In genomic region chr4:153738088-153738487, GRCm38 (mm10) we compare ENCODE assay signal across 21 mouse cellular contexts.
DNase-seq lines count a peak whose midpoint lies in the region; ATAC-seq and TF ChIP-seq lines count a peak whose summit lies in the region.
"Had no signal": no experiment of that assay in that cellular context is flagged by ENCODE, and none has a peak within 500 bp of the region (broad histone marks: within the 10 kb centered on the region; RNA-seq: fewer than 3 reads in every experiment).

No protein-coding gene starts in this region.

- H3K27ac ChIP-seq in intestine, embryonic 14.5 days (ENCODE audit: low read depth) = no peak overlapping the region
- no peak overlapping the region for H3K27ac ChIP-seq in intestine, postnatal 0 days (ENCODE audit: low read depth, low read length)
- no peak overlapping the region for H3K27ac ChIP-seq in lung, embryonic 15.5 days
- H3K27ac ChIP-seq in liver, embryonic 14.5 days = no peak overlapping the region
- H3K27ac ChIP-seq: embryonic facial prominence, embryonic 12.5 days; forebrain, embryonic 15.5 days; heart, embryonic 10.5 days; hindbrain, embryonic 13.5 days had no signal

- H3K36me3 ChIP-seq in intestine, embryonic 14.5 days (ENCODE audit: control insufficient read depth, insufficient read depth, low read length) = no peaks in the 10 kb centered on the region
- no peaks in the 10 kb centered on the region for H3K36me3 ChIP-seq in intestine, postnatal 0 days (ENCODE audit: control insufficient read depth, insufficient read depth)
- H3K36me3 ChIP-seq in lung, embryonic 15.5 days = no peaks in the 10 kb centered on the region
- H3K36me3 ChIP-seq in liver, embryonic 14.5 days (replicated peaks; ENCODE audit: control insufficient read depth, insufficient read depth, low read depth) = no peaks in the 10 kb centered on the region
- H3K36me3 ChIP-seq: embryonic facial prominence, embryonic 12.5 days; forebrain, embryonic 15.5 days; heart, embryonic 10.5 days; hindbrain, embryonic 13.5 days had no signal

- H3K27me3 ChIP-seq in intestine, embryonic 14.5 days (replicated peaks; ENCODE audit: control insufficient read depth, insufficient read depth, low read length) = no peaks in the 10 kb centered on the region
- H3K27me3 ChIP-seq in intestine, postnatal 0 days (replicated peaks; ENCODE audit: control insufficient read depth, insufficient read depth, low read length) = no peaks in the 10 kb centered on the region
- H3K27me3 ChIP-seq in lung, embryonic 15.5 days = no peaks in the 10 kb centered on the region
- H3K27me3 ChIP-seq in liver, embryonic 14.5 days (ENCODE audit: control insufficient read depth, insufficient read depth, low read length) = no peaks in the 10 kb centered on the region
- H3K27me3 ChIP-seq: embryonic facial prominence, embryonic 12.5 days; forebrain, embryonic 15.5 days; hindbrain, embryonic 13.5 days had no signal

- no peak for TF ChIP-seq EP300 in liver, embryonic 14.5 days (IDR thresholded peaks at IDR 0.05; ENCODE audit: low read depth)

- H3K4me3 ChIP-seq in intestine, embryonic 14.5 days (ENCODE audit: low read depth, low read length) = no peak overlapping the region
- no peak overlapping the region for H3K4me3 ChIP-seq in intestine, postnatal 0 days (ENCODE audit: low read depth, low read length)
- no peak overlapping the region for H3K4me3 ChIP-seq in lung, embryonic 15.5 days
- H3K4me3 ChIP-seq in liver, embryonic 14.5 days (ENCODE audit: insufficient read depth in 1 of 2, low read depth in 2 of 2, low read length in 2 of 2) = no peak overlapping the region
- H3K4me3 ChIP-seq: embryonic facial prominence, embryonic 12.5 days; forebrain, embryonic 15.5 days; heart, embryonic 10.5 days; hindbrain, embryonic 13.5 days had no signal

- no peaks in the 10 kb centered on the region for H3K4me1 ChIP-seq in intestine, embryonic 14.5 days (replicated peaks; ENCODE audit: control insufficient read depth, insufficient read depth, low read length)
- H3K4me1 ChIP-seq in intestine, postnatal 0 days (replicated peaks; ENCODE audit: control insufficient read depth, insufficient read depth, low read length) = no peaks in the 10 kb centered on the region
- H3K4me1 ChIP-seq in lung, embryonic 15.5 days = no peaks in the 10 kb centered on the region
- H3K4me1 ChIP-seq in liver, embryonic 14.5 days (replicated peaks; ENCODE audit: control insufficient read depth in 2 of 2, insufficient read depth in 2 of 2, low read length in 1 of 2) = no peaks in the 10 kb centered on the region
- H3K4me1 ChIP-seq: embryonic facial prominence, embryonic 12.5 days; forebrain, embryonic 15.5 days had no signal

- 82% methylated on average over 11 of the region's 11 CpGs for WGBS in intestine, embryonic 14.5 days
- WGBS in intestine, postnatal 0 days = 61% methylated on average over 11 of the region's 11 CpGs
- 75% methylated on average over 11 of the region's 11 CpGs for WGBS in lung, embryonic 15.5 days
- WGBS in liver, embryonic 14.5 days (ENCODE audit: insufficient replicate concordance) = 58% methylated on average over 8 of the region's 11 CpGs

- DNase-seq in intestine, embryonic 14.5 days (ENCODE audit: low spot score) = no peak
- no peak for DNase-seq in lung, postnatal 25 days (ENCODE audit: low spot score)
- DNase-seq in ZHBTc4 (ENCODE audit: low read depth, low spot score) = peak; percentile 91
- DNase-seq in liver, embryonic 14.5 days (ENCODE audit: low read depth in 3 of 3, low spot score in 3 of 3) = peak in 2 of 3 experiments; percentile 17 to 34
- DNase-seq in ovary, postnatal 14 days (ENCODE audit: low spot score) = no peak
- DNase-seq in thymus, postnatal 10 days (ENCODE audit: low spot score in 2 of 2) = no peak
- DNase-seq: adrenal gland, postnatal 10 days; B cell, adult 2 months; cerebellum, adult 11-12 months; cerebellum, adult 9-10 months; cerebellum, postnatal 25 days; gastrocnemius, postnatal 10 days; heart, adult 18-20 months; heart, postnatal 14 days had no signal

- TF ChIP-seq CTCF in intestine, postnatal 0 days (IDR thresholded peaks at IDR 0.05; ENCODE audit: low read depth) = no peak
- no peak for TF ChIP-seq CTCF in liver, embryonic 14.5 days (IDR thresholded peaks at IDR 0.05; ENCODE audit: low read depth)

- no peak overlapping the region for H3K9ac ChIP-seq in intestine, embryonic 14.5 days (ENCODE audit: low read length)
- no peak overlapping the region for H3K9ac ChIP-seq in intestine, postnatal 0 days (ENCODE audit: low read depth, low read length)
- no peak overlapping the region for H3K9ac ChIP-seq in lung, embryonic 15.5 days
- no peak overlapping the region for H3K9ac ChIP-seq in liver, embryonic 14.5 days (replicated peaks)
- H3K9ac ChIP-seq: embryonic facial prominence, embryonic 12.5 days; forebrain, embryonic 15.5 days; hindbrain, embryonic 13.5 days had no signal

- no peak overlapping the region for H3K4me2 ChIP-seq in intestine, embryonic 14.5 days (ENCODE audit: low read length)
- no peak overlapping the region for H3K4me2 ChIP-seq in intestine, postnatal 0 days (replicated peaks; ENCODE audit: low read depth)
- no peak overlapping the region for H3K4me2 ChIP-seq in lung, embryonic 15.5 days
- no peak overlapping the region for H3K4me2 ChIP-seq in liver, embryonic 14.5 days (ENCODE audit: low read depth)
- H3K4me2 ChIP-seq: embryonic facial prominence, embryonic 12.5 days; forebrain, embryonic 15.5 days; hindbrain, embryonic 13.5 days had no signal

- no peaks in the 10 kb centered on the region for H3K9me3 ChIP-seq in intestine, embryonic 14.5 days (ENCODE audit: control insufficient read depth, low read length)
- no peaks in the 10 kb centered on the region for H3K9me3 ChIP-seq in intestine, postnatal 0 days (ENCODE audit: control insufficient read depth)
- H3K9me3 ChIP-seq in lung, embryonic 15.5 days = no peaks in the 10 kb centered on the region
- peaks cover 3% of the 10 kb centered on the region; the same call in 1 of the 2 replicates for H3K9me3 ChIP-seq in liver, embryonic 14.5 days (ENCODE audit: control insufficient read depth, low read length)
- H3K9me3 ChIP-seq: embryonic facial prominence, embryonic 12.5 days; forebrain, embryonic 15.5 days; heart, embryonic 10.5 days; hindbrain, embryonic 13.5 days had no signal

- ATAC-seq in intestine, embryonic 14.5 days (replicated peaks; ENCODE audit: low FRiP score, low TSS enrichment, low read depth) = peak; percentile 68; the same call in 1 of the 2 replicates
- ATAC-seq in intestine, postnatal 0 days = no peak
- peak; percentile 57; the same call in 1 of the 2 replicates for ATAC-seq in lung, embryonic 15.5 days (ENCODE audit: borderline replicate concordance, extremely low read depth, low FRiP score, low TSS enrichment)
- no peak for ATAC-seq in liver, embryonic 14.5 days (ENCODE audit: insufficient read depth)
- ATAC-seq: CD4-positive, CD25-positive, alpha-beta regulatory T cell, adult 4 months; forebrain, embryonic 15.5 days had no signal

Comparison
In these comparisons a context has a peak if more than half of its experiments do, and no peak if none do; other contexts are left out.
1. ATAC-seq: peak in intestine, embryonic 14.5 days (single experiment) and lung, embryonic 15.5 days (single experiment); none in intestine, postnatal 0 days (single experiment) and liver, embryonic 14.5 days (single experiment).
2. DNase-seq: peak in ZHBTc4 (single experiment) and liver, embryonic 14.5 days (2 of 3); none in intestine, embryonic 14.5 days (single experiment), lung, postnatal 25 days (single experiment), ovary, postnatal 14 days (single experiment) and thymus, postnatal 10 days (0 of 2).